Mouse (Mus musculus) small intestine, adult 10 weeks (tissue): Measurements from ENCODE around the gene Gm10251. TPM values are rescaled to one million over a fixed set of nuclear protein-coding genes. Genes with fewer than 3 reads are reported as not detected.

ENCODE experiments used
- polyA plus RNA-seq: library from polyadenylated mRNA; stranded (reverse); fragments of 350-450 nt; fragmentation: Illumina TruSeq; extraction: RNeasy Lipid Tissue Mini Kit (QIAGEN cat#74804); gene quantifications from one replicate; pipeline ENCODE4 v1.2.3, GENCODE M21; 2014; ENCODE audit warnings: low replicate concordance

Gene Gm10251
- not detected for polyA plus RNA-seq

DNA sequence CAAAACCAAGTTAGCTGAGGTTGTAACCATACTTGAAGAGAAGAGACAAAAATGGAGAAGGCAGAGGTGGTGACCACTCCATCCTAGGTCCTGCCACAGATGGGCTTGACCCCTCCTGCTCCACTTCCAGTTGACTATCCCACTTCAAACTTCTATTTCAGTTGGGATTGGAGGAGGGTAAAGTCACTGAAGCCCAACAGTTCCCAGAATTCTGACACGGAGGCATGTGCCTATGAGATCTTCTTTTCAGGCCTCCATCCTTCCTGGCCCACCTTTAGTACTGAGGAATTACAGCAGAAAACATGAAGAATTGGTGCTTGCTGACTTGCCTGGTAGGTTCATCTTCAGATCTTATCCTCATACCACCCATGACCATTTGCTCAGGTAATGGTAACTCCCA, at the start of gene Gm10251:
TSS of gene Gm10251 (minus strand) at position 101 of the 400 bp plus-strand sequence.

DNA sequence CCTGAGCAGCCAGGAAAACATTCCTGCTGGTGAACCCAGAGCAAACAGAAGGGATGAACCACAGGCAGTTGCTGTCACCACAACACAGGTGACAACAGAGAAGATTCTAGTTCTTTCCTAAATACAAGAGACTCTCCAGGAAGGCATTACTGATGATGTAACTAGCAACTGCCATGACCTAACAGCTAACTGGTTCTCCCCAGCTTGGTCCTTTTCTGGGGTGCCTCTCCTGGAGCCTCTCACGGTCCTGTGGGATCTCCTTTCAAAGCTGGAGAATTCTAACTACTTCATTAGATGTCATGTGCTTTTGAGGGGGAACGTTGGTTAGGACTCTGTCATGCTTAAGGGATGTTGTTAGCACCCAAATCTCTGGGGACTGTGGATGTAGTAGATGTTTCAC, 36.2 kb upstream of the Gm10251 start, which contains the start of gene Gm8050:
TSS of gene Gm8050 (minus strand) at position 101 of the 400 bp plus-strand sequence.

DNA sequence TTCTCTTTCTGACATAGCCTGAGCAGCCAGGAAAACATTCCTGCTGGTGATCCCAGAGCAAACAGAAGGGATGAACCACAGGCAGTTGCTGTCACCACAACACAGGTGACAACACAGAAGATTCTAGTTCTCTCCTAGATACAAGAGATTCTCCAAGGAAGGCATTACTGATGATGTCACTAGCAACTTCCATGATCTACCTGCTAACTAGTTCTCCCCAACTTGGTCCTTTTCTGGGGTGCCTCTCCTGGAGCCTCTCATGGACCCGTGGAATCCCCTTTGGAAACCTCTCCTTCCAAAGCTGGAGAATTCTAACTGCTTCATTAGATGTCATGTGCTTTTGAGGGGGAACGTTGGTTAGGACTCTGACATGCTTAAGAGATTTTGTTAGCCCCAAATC, 61.7 kb downstream of the Gm10251 start, which contains the start of gene Gm3460:
TSS of gene Gm3460 (minus strand) at position 101 of the 400 bp plus-strand sequence.

DNA sequence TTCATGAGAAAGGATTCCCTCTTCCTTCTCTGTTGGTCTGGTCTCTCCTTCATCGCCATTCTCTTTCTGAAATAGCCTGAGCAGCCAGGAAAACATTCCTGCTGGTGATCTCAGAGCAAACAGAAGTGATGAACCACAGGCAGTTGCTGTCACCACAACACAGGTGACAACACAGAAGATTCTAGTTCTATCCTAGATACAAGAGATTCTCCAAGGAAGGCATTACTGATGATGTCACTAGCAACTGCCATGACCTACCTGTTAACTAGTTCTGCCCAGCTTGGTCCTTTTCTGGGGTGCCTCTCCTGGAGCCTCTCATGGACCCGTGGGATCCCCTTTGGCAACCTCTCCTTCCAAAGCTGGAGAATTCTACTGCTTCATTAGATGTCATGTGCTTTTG, 93.5 kb downstream of the Gm10251 start, which contains the start of gene Gm3629:
TSS of gene Gm3629 (minus strand) at position 101 of the 400 bp plus-strand sequence.

Other genes starting within 250 kb of the Gm10251 start
- gene Gm3594, start 239.6 kb downstream of the Gm10251 start, polyA plus RNA-seq: not detected
- gene Gm8356, start 146.9 kb downstream of the Gm10251 start, polyA plus RNA-seq: not detected
- not detected for gene Gm3629, start 93.6 kb downstream of the Gm10251 start, polyA plus RNA-seq
- gene Gm3460, start 61.8 kb downstream of the Gm10251 start, polyA plus RNA-seq: not detected
- 0.56 TPM for gene Gm8050, start 36.1 kb upstream of the Gm10251 start, polyA plus RNA-seq
- 5.2 TPM for gene Gm3636, start 58.2 kb upstream of the Gm10251 start, polyA plus RNA-seq
- gene Gm8362, start 90.2 kb upstream of the Gm10251 start, polyA plus RNA-seq: not detected
- not detected for gene Gm3642, start 156.1 kb upstream of the Gm10251 start, polyA plus RNA-seq
- gene Gm3667, start 205.8 kb upstream of the Gm10251 start, polyA plus RNA-seq: 0.22 TPM